Mouse (Mus musculus): ENCODE data around the gene Dvl1. TPM values are rescaled to one million over a fixed set of nuclear protein-coding genes. Genes with fewer than 3 reads are reported as not detected.

The Dvl1 gene
- total and polyA plus RNA-seq, 3 experiments = 56.8 to 60.3 TPM; not detected in 1

- Histone ChIP-seq H3K27me3 (ENCODE audit: control insufficient read depth in 1 of 2, insufficient read depth in 2 of 2, low read length in 2 of 2) (no peaks in the 10 kb centered on the region), H3K9ac (ENCODE audit: control insufficient read depth, low read depth, low read length, poor library complexity, severe bottlenecking) (peak within 1 kb of the TSS; percentile 92), H3K27ac (ENCODE audit: control insufficient read depth, low read depth, low read length) (peak within 1 kb of the TSS; percentile 83), H3K4me3 (ENCODE audit: control insufficient read depth in 1 of 2, insufficient read depth in 1 of 2, low read depth in 2 of 2, low read length in 2 of 2) (peak within 1 kb of the TSS; percentile 89 to 97), H3K9me3 (replicated peaks; ENCODE audit: insufficient read depth, low read length) (no peaks in the 10 kb centered on the region), H3K79me2 (ENCODE audit: control insufficient read depth, insufficient read depth, low read length, poor library complexity) (peaks cover 27% of the 10 kb centered on the region), H3K36me3 (ENCODE audit: control insufficient read depth in 1 of 2, insufficient read depth in 2 of 2, low read length in 2 of 2) (peaks cover 0 to 9% of the 10 kb centered on the region in 2 experiments), H3K4me1 (ENCODE audit: control insufficient read depth in 1 of 2, insufficient read depth in 2 of 2, low read length in 2 of 2) (peaks cover 4 to 12% of the 10 kb centered on the region in 2 experiments)
- DNase-seq (ENCODE audit: low read depth, low spot score) = peak; percentile 96
- no peak for TF ChIP-seq MYC (IDR thresholded peaks at IDR 0.05; ENCODE audit: low read depth, low read length)
- no peak for TF ChIP-seq USF1 (IDR thresholded peaks at IDR 0.05; ENCODE audit: low read depth, low read length)
- peak; percentile 88 for TF ChIP-seq NRF1 (IDR thresholded peaks at IDR 0.05; ENCODE audit: insufficient read depth, low read depth, low read length, poor library complexity, severe bottlenecking)
- TF ChIP-seq UBTF (IDR thresholded peaks at IDR 0.05; ENCODE audit: borderline replicate concordance, insufficient read depth, low read depth, low read length) = no peak
- TF ChIP-seq SMC3 (IDR thresholded peaks at IDR 0.05; ENCODE audit: low read depth, low read length) = no peak
- TF ChIP-seq MEF2A (IDR thresholded peaks at IDR 0.05; ENCODE audit: extremely low read depth, insufficient replicate concordance, low read depth, low read length, poor library complexity, severe bottlenecking) = no peak
- TF ChIP-seq MAX (IDR thresholded peaks at IDR 0.05; ENCODE audit: low read length) = no peak; the same call in 1 of the 2 replicates
- 0 out of 2 replicates have a peak, but pooled peaks have one; percentile 54 for TF ChIP-seq MXI1 (IDR thresholded peaks at IDR 0.05; ENCODE audit: low read depth, low read length)
- TF ChIP-seq GATA1 (IDR thresholded peaks at IDR 0.05; ENCODE audit: low read depth, low read length) = no peak
- TF ChIP-seq TBP (IDR thresholded peaks at IDR 0.05; ENCODE audit: low read depth, low read length) = peak; percentile 67
- TF ChIP-seq ELF1 (IDR thresholded peaks at IDR 0.05; ENCODE audit: low read depth, low read length) = peak; percentile 49; the same call in 1 of the 2 replicates
- TF ChIP-seq JUND (IDR thresholded peaks at IDR 0.05; ENCODE audit: low read depth, low read length) = no peak
- TF ChIP-seq MAFK (IDR thresholded peaks at IDR 0.05; ENCODE audit: borderline replicate concordance, low read depth, low read length) = no peak
- TF ChIP-seq CTCF (IDR thresholded peaks at IDR 0.05 in 2 of 3, conservative IDR thresholded peaks at IDR 0.05 in 1 of 3; ENCODE audit: control insufficient read depth in 1 of 3, insufficient read depth in 1 of 3, low read depth in 2 of 3, low read length in 3 of 3, poor library complexity in 1 of 3, severe bottlenecking in 1 of 3) = no peak
- no peak; the same call in 1 of the 2 replicates for TF ChIP-seq KAT2A (conservative IDR thresholded peaks at IDR 0.05; ENCODE audit: low read depth, low read length)
- peak; percentile 96 to 97 for TF ChIP-seq POLR2A (IDR thresholded peaks at IDR 0.05; ENCODE audit: control insufficient read depth in 1 of 2, insufficient read depth in 1 of 2, low read depth in 1 of 2, low read length in 2 of 2, poor library complexity in 1 of 2)
- no peak for TF ChIP-seq ZC3H11A (IDR thresholded peaks at IDR 0.05; ENCODE audit: low read depth, low read length)
- TF ChIP-seq RAD21 (IDR thresholded peaks at IDR 0.05; ENCODE audit: low read depth, low read length) = no peak; the same call in 1 of the 2 replicates
- TF ChIP-seq E2F4 (IDR thresholded peaks at IDR 0.05; ENCODE audit: borderline replicate concordance, low read depth, low read length) = no peak; the same call in 1 of the 2 replicates
- TF ChIP-seq EP300 (IDR thresholded peaks at IDR 0.05; ENCODE audit: low read depth in 1 of 2, low read length in 2 of 2) = no peak
- peak; percentile 87 for TF ChIP-seq POLR2AphosphoS2 (IDR thresholded peaks at IDR 0.05; ENCODE audit: low read length)
- peak; percentile 66; the same call in 1 of the 2 replicates for TF ChIP-seq ZMIZ1 (IDR thresholded peaks at IDR 0.05; ENCODE audit: low read depth, low read length)
- peak; percentile 52; the same call in 1 of the 2 replicates for TF ChIP-seq SIN3A (IDR thresholded peaks at IDR 0.05; ENCODE audit: low read length)
- TF ChIP-seq MYB (IDR thresholded peaks at IDR 0.05; ENCODE audit: low read depth, low read length) = no peak
- TF ChIP-seq NELFE (IDR thresholded peaks at IDR 0.05; ENCODE audit: low read depth, low read length) = peak; percentile 98
- no peak for TF ChIP-seq ETS1 (IDR thresholded peaks at IDR 0.05; ENCODE audit: low read depth, low read length)
- no peak for TF ChIP-seq ZKSCAN1 (IDR thresholded peaks at IDR 0.05; ENCODE audit: low read depth, low read length)
- TF ChIP-seq USF2 (IDR thresholded peaks at IDR 0.05; ENCODE audit: borderline replicate concordance in 1 of 2, insufficient read depth in 1 of 2, low read depth in 1 of 2, low read length in 2 of 2) = no peak
- TF ChIP-seq CHD1 (IDR thresholded peaks at IDR 0.05; ENCODE audit: low read depth, low read length) = no peak
- no peak for TF ChIP-seq RCOR1 (IDR thresholded peaks at IDR 0.05; ENCODE audit: low read depth, low read length)
- TF ChIP-seq ZNF384 (IDR thresholded peaks at IDR 0.05; ENCODE audit: low read depth, low read length) = no peak
- no peak; the same call in 1 of the 2 replicates for TF ChIP-seq TCF12 (IDR thresholded peaks at IDR 0.05; ENCODE audit: low read depth, low read length)
- no peak for TF ChIP-seq BHLHE40 (IDR thresholded peaks at IDR 0.05; ENCODE audit: borderline replicate concordance, low read depth, low read length)
- TF ChIP-seq TAL1 (IDR thresholded peaks at IDR 0.05; ENCODE audit: low read length) = no peak
- TF ChIP-seq CHD2 (IDR thresholded peaks at IDR 0.05; ENCODE audit: low read length) = no peak
- no peak for TF ChIP-seq GABPA (IDR thresholded peaks at IDR 0.05; ENCODE audit: low read depth, low read length)
These were observed 22.3 kb downstream of the Dvl1 start, which contains the start of the genes Cptp and Ints11 for GRCm38 (mm10) chr4:155869317-155870033. Cptp (minus strand) TSS chr4:155869440. Ints11 (plus strand) TSS chr4:155869546.

All from MEL (cell line).